Mouse (Mus musculus) stomach, postnatal 0 days (tissue): ENCODE measurements around the gene Sbk1. TPM values are rescaled to one million over a fixed set of nuclear protein-coding genes. Genes with fewer than 3 reads are reported as not detected.
A peak's percentile ranks its signal among the peaks of the same experiment; 100 is the strongest.

Source experiments
- ATAC-seq: fragments of 200-750 bp; cut with Nextera tagmentation; 2 replicates; pipeline ENCODE4 v1.8.0; 2017; ENCODE audit not compliant: low FRiP score, low TSS enrichment
- DNase-seq: peaks from one replicate; pipeline ENCODE4 v3.0.0-alpha.2; 2016; ENCODE audit warnings: low spot score
- H3K27ac ChIP-seq: fragments of 300-500 bp; sonication (generic); replicated peaks from 2 replicates; pipeline ENCODE4 v1.5.1; 2014; ENCODE audit warnings: mild to moderate bottlenecking, control low read depth
- H3K27me3 ChIP-seq: fragments of 300-500 bp; sonication (generic); 2 replicates; pipeline ENCODE4 v1.6.1; 2014; ENCODE audit warnings: low read length; ENCODE audit not compliant: control insufficient read depth, insufficient read depth
- H3K36me3 ChIP-seq: fragments of 300-500 bp; sonication (generic); 2 replicates; pipeline ENCODE4 v1.6.1; 2014; ENCODE audit warnings: low read length, mixed read lengths; ENCODE audit not compliant: control insufficient read depth, insufficient read depth
- H3K4me1 ChIP-seq: fragments of 300-500 bp; sonication (generic); replicated peaks from 2 replicates; pipeline ENCODE4 v1.6.1; 2014; ENCODE audit warnings: antibody characterized with exemption; ENCODE audit not compliant: control insufficient read depth, insufficient read depth
- H3K4me2 ChIP-seq: fragments of 300-500 bp; sonication (generic); replicated peaks from 2 replicates; pipeline ENCODE4 v1.6.1; 2014; ENCODE audit warnings: low read depth, mild to moderate bottlenecking, control low read depth, moderate library complexity
- H3K4me3 ChIP-seq: fragments of 300-500 bp; sonication (generic); 2 replicates; pipeline ENCODE4 v1.5.1; 2014; ENCODE audit warnings: low read depth, low read length, control low read depth
- H3K9ac ChIP-seq: fragments of 300-500 bp; sonication (generic); 2 replicates; pipeline ENCODE4 v1.6.1; 2014; ENCODE audit warnings: mild to moderate bottlenecking, low read length, control low read depth, mixed read lengths
- H3K9me3 ChIP-seq: fragments of 300-500 bp; sonication (generic); 2 replicates; pipeline ENCODE4 v1.6.1; 2016; ENCODE audit warnings: low read length; ENCODE audit not compliant: control insufficient read depth
- CTCF ChIP-seq: IDR thresholded peaks from 2 replicates; pipeline ENCODE4 v1.5.1; 2016; ENCODE audit warnings: antibody characterized with exemption, low read depth, mild to moderate bottlenecking, moderate library complexity
- EP300 ChIP-seq: optimal IDR thresholded peaks from 2 replicates; pipeline ENCODE3; 2016; ENCODE audit warnings: antibody characterized with exemption
- WGBS: fragments of 180-500 bp; shearing (Covaris S2); extraction: QIAGEN DNeasy Blood & Tissue Kit; methylation state at CpG from one replicate; pipeline ENCODE4 v1.1.7; 2014; 5-methylcytosine and 5-hydroxymethylcytosine counted together
- polyA plus RNA-seq: library from polyadenylated mRNA; unstranded; fragments of >200 nt; fragmentation: Nextera tagmentation; extraction: Ambion mirVana; gene quantifications from 2 replicates; pipeline ENCODE4 v1.2.1, GENCODE M21; 2015

The Sbk1 gene
- polyA plus RNA-seq, 1 experiment from 2014 or later: 4.0 TPM

- no peaks in the 10 kb centered on the region for H3K36me3 ChIP-seq
- no peaks in the 10 kb centered on the region for H3K4me1 ChIP-seq
- ATAC-seq: no peak
- TF ChIP-seq EP300: no peak
- no peak overlapping the region for H3K27ac ChIP-seq
- H3K27me3 ChIP-seq: no peaks in the 10 kb centered on the region
- H3K9me3 ChIP-seq: no peaks in the 10 kb centered on the region
- H3K4me2 ChIP-seq: no peak overlapping the region
- H3K4me3 ChIP-seq: no peak overlapping the region
- 76% methylated on average over 5 of the region's 5 CpGs for WGBS
- DNase-seq: no peak
- H3K9ac ChIP-seq: no peak overlapping the region
Observed at GRCm38 (mm10) chr7:126284021-126284420, 11.6 kb downstream of the Sbk1 start.

DNA sequence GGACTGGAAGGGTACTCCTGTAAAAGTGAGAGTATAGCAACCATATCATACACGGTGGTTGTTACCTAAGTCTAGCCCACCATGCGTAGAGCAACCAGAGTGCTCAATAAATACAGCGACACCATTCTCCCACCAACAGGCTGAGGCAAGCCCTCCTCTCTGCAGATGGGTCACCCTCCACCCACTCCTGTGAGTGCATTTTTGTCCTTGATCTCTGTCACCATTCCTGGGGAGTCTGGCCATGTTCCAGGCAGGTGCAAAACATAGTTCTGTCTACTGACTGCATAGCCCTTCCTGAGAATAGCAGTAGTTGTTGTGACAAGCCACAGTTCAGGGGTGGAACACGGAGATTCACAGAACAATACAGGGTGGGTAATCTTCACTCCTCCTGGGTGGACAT is 12.0 kb downstream of the Sbk1 start:
- no peak overlapping the region for H3K4me2 ChIP-seq
- no peak overlapping the region for H3K9ac ChIP-seq
- H3K4me3 ChIP-seq: no peak overlapping the region
- ATAC-seq (no peak), DNase-seq (no peak)
- H3K4me1 ChIP-seq: no peaks in the 10 kb centered on the region
- H3K9me3 ChIP-seq: no peaks in the 10 kb centered on the region
- TF ChIP-seq CTCF (no peak), EP300 (no peak)
- H3K36me3 ChIP-seq: no peaks in the 10 kb centered on the region
- H3K27ac ChIP-seq: no peak overlapping the region
- 75% methylated on average over 4 of the region's 4 CpGs for WGBS
- no peaks in the 10 kb centered on the region for H3K27me3 ChIP-seq

GRCm38 (mm10) chr7:126284865-126285264 is 12.4 kb downstream of the Sbk1 start:
- Histone ChIP-seq H3K27me3 (no peaks in the 10 kb centered on the region), H3K4me3 (no peak overlapping the region), H3K9ac (no peak overlapping the region), H3K4me1 (no peaks in the 10 kb centered on the region), H3K9me3 (no peaks in the 10 kb centered on the region), H3K36me3 (no peaks in the 10 kb centered on the region), H3K27ac (peak overlapping the region; percentile 45; the same call in 1 of the 2 replicates), H3K4me2 (no peak overlapping the region)
- ATAC-seq (peak; percentile 13; the same call in 1 of the 2 replicates), DNase-seq (peak; percentile 34)
- TF ChIP-seq EP300: no peak
- no peak for TF ChIP-seq CTCF
- WGBS: 58% methylated on average over 4 of the region's 4 CpGs

GRCm38 (mm10) chr7:126285293-126286211 is 13.1 kb downstream of the Sbk1 start:
- H3K9me3 ChIP-seq: no peaks in the 10 kb centered on the region
- WGBS: 56% methylated on average over 12 of the region's 12 CpGs
- no peak overlapping the region for H3K9ac ChIP-seq
- peak overlapping the region; percentile 45; the same call in 1 of the 2 replicates for H3K27ac ChIP-seq
- H3K4me2 ChIP-seq: no peak overlapping the region
- H3K4me3 ChIP-seq: no peak overlapping the region
- DNase-seq (peak; percentile 73), ATAC-seq (peak; percentile 87)
- H3K36me3 ChIP-seq: no peaks in the 10 kb centered on the region
- TF ChIP-seq EP300: no peak
- no peak for TF ChIP-seq CTCF
- H3K4me1 ChIP-seq: no peaks in the 10 kb centered on the region
- no peaks in the 10 kb centered on the region for H3K27me3 ChIP-seq

DNA sequence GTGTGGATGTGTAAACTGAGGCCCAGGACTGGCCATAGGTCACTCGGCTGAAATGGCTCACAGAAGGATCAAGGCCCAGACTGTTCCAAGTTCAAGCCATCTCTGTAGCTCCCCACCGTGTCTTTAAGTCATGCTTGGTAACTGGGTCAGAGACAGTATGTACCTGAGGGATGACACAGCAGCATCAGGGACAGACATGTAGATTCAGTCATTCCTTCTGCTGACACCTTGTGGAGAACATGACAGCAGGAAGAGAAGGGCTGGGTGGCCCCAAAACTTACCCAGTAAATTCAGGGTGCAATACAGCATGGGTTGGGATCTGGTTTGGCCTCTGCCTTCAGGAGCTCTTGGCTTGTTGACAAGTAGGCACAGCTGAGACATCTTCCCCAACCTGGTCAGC is 13.9 kb downstream of the Sbk1 start:
- ATAC-seq: no peak
- no peaks in the 10 kb centered on the region for H3K27me3 ChIP-seq
- H3K4me3 ChIP-seq: no peak overlapping the region
- H3K27ac ChIP-seq: no peak overlapping the region
- no peak for DNase-seq
- 76% methylated on average over 2 of the region's 2 CpGs for WGBS
- no peak overlapping the region for H3K9ac ChIP-seq
- no peaks in the 10 kb centered on the region for H3K4me1 ChIP-seq
- H3K9me3 ChIP-seq: no peaks in the 10 kb centered on the region
- no peaks in the 10 kb centered on the region; the same call in 1 of the 2 replicates for H3K36me3 ChIP-seq
- TF ChIP-seq CTCF (no peak), EP300 (no peak)
- H3K4me2 ChIP-seq: no peak overlapping the region

- WGBS: 51% methylated on average over 8 of the region's 10 CpGs
- no peaks in the 10 kb centered on the region for H3K27me3 ChIP-seq
- H3K27ac ChIP-seq: no peak overlapping the region
- no peak for ATAC-seq
- H3K36me3 ChIP-seq: no peaks in the 10 kb centered on the region; the same call in 1 of the 2 replicates
- TF ChIP-seq CTCF: no peak
- TF ChIP-seq EP300: no peak
- H3K4me2 ChIP-seq: no peak overlapping the region
- DNase-seq: no peak
- no peaks in the 10 kb centered on the region for H3K9me3 ChIP-seq
- H3K4me3 ChIP-seq: no peak overlapping the region
- H3K9ac ChIP-seq: no peak overlapping the region
- no peaks in the 10 kb centered on the region for H3K4me1 ChIP-seq
Observed at GRCm38 (mm10) chr7:126287493-126288103, 15.2 kb downstream of the Sbk1 start.
